Mouse (Mus musculus): ENCODE measurements at regions not wholly inside any gene's neighbourhood (a gene's known extent, or its start where the extent isn't known, plus 50 kb on each side); places are given as distances from the start of the nearest gene placed in this dataset.

DNA sequence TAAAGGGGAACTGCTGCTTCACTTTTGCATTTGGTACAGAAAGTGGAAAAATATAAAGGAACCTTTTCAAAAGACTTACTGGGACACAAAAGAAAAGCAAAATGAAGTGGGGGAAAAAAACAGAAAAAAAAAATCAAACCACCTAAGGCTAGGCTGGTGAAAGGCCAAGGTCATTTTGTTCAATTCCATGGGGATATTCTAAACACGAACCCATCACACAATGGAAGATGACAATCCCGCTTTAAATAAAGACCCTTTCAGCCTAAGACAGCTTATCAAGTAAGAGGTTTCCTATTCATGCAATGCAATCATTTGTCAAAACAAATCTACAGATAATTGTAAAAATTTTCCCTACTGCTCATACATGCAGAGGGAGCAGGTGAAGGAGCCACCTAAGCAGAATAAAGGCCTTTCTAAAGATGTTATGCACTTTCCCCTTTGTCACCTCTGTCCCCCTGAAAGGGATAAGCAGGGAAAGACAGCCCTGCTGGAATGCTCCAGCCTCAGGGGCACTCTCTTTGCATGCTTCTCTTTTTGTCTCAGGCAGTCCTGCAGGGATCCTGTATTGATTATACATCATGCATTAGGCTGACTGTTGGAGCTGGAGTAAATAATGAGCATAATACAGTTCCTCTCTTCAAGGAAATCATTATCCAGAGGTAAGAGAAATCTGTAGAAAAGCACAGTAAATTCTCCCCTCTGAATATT is 367.8 kb downstream of the 1190002N15Rik start:
- DNase-seq (ENCODE audit: low spot score) (no peak), ATAC-seq (ENCODE audit: insufficient number of reproducible peaks, low FRiP score, low TSS enrichment, low read depth) (no peak)
- Histone ChIP-seq H3K27ac (replicated peaks; ENCODE audit: low read depth, low read length) (no peak overlapping the region), H3K4me2 (ENCODE audit: low read depth, severe bottlenecking) (no peak overlapping the region), H3K4me1 (ENCODE audit: control insufficient read depth, insufficient read depth, low read length) (no peaks in the 10 kb centered on the region), H3K9me3 (ENCODE audit: control insufficient read depth, low read length) (no peaks in the 10 kb centered on the region), H3K4me3 (ENCODE audit: low read depth, low read length) (no peak overlapping the region), H3K36me3 (ENCODE audit: control insufficient read depth, insufficient read depth, low read length) (no peaks in the 10 kb centered on the region), H3K27me3 (ENCODE audit: control insufficient read depth, insufficient read depth, low read length) (no peaks in the 10 kb centered on the region), H3K9ac (ENCODE audit: low read length) (no peak overlapping the region)
- 85% methylated on average over 2 of the region's 2 CpGs for WGBS

- DNase-seq (ENCODE audit: low spot score): no peak
- WGBS: 79% methylated on average over 1 of the region's 1 CpGs
- H3K27me3 ChIP-seq (ENCODE audit: control insufficient read depth, insufficient read depth, low read length): no peaks in the 10 kb centered on the region
These were observed 374.2 kb downstream of the 1190002N15Rik start for GRCm38 (mm10) chr9:94163671-94164070.

DNA sequence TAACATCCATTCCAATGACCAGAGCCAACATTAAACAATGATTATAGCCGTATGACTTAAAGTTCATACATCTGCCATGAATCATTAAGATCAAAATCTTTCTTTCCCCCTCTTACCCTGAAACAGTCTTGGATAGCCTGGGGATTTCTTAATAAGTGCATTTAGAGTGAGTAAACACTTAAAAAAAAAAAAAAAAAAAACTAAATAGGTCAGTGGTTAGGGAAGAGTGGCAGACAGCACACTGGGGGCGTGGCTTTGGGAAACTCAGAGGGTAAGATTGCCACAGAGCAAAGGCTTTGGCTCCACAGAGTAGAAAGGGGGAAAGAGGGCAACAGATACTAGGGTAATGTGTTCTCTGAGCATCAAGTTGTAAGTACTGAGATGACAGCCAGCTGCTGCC is 382.3 kb downstream of the 1190002N15Rik start:
- no peaks in the 10 kb centered on the region for H3K36me3 ChIP-seq (ENCODE audit: control insufficient read depth, insufficient read depth, low read length)
- no peaks in the 10 kb centered on the region for H3K4me1 ChIP-seq (ENCODE audit: control insufficient read depth, insufficient read depth, low read length)
- ATAC-seq (ENCODE audit: insufficient number of reproducible peaks, low FRiP score, low TSS enrichment, low read depth): no peak
- no peak overlapping the region for H3K9ac ChIP-seq (ENCODE audit: low read length)
- WGBS: 72% methylated on average over 2 of the region's 2 CpGs
- H3K4me3 ChIP-seq (ENCODE audit: low read depth, low read length): no peak overlapping the region
- H3K9me3 ChIP-seq (ENCODE audit: control insufficient read depth, low read length): no peaks in the 10 kb centered on the region
- no peak for DNase-seq (ENCODE audit: low spot score)
- no peak overlapping the region for H3K27ac ChIP-seq (replicated peaks; ENCODE audit: low read depth, low read length)
- no peak overlapping the region for H3K4me2 ChIP-seq (ENCODE audit: low read depth, severe bottlenecking)
- no peaks in the 10 kb centered on the region for H3K27me3 ChIP-seq (ENCODE audit: control insufficient read depth, insufficient read depth, low read length)

More at GRCm38 (mm10) chr9:94163671-94164070, 374.2 kb downstream of the 1190002N15Rik start:
- ATAC-seq (ENCODE audit: insufficient number of reproducible peaks, low FRiP score, low TSS enrichment, low read depth): no peak
- Histone ChIP-seq H3K4me1 (ENCODE audit: control insufficient read depth, insufficient read depth, low read length) (no peaks in the 10 kb centered on the region), H3K27ac (replicated peaks; ENCODE audit: low read depth, low read length) (no peak overlapping the region), H3K4me3 (ENCODE audit: low read depth, low read length) (no peak overlapping the region), H3K4me2 (ENCODE audit: low read depth, severe bottlenecking) (no peak overlapping the region), H3K9me3 (ENCODE audit: control insufficient read depth, low read length) (no peaks in the 10 kb centered on the region), H3K36me3 (ENCODE audit: control insufficient read depth, insufficient read depth, low read length) (no peaks in the 10 kb centered on the region), H3K9ac (ENCODE audit: low read length) (no peak overlapping the region)

DNA sequence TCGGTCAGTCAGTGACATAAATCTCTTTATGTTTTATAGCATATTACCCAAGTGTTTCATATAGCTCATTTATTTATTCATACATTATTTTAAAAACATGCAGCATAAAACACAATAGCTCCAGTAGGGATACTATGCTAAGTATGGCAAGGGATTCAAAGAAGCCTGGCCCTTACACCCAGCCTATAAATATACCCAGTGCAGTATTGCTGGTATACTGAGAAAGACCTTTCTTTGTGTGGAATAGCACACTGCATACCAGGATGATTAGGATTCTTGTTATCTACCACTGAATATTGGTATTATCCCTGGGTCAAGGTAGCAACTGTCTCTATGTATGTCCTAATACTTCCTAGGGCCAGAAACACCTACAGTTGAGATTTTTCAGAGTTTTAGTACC is 389.4 kb downstream of the 1190002N15Rik start:
- H3K36me3 ChIP-seq (ENCODE audit: control insufficient read depth, insufficient read depth, low read length): no peaks in the 10 kb centered on the region
- H3K27ac ChIP-seq (replicated peaks; ENCODE audit: low read depth, low read length): no peak overlapping the region
- 76% methylated on average over 1 of the region's 1 CpGs for WGBS
- no peak overlapping the region for H3K4me2 ChIP-seq (ENCODE audit: low read depth, severe bottlenecking)
- H3K27me3 ChIP-seq (ENCODE audit: control insufficient read depth, insufficient read depth, low read length): no peaks in the 10 kb centered on the region
- H3K9ac ChIP-seq (ENCODE audit: low read length): no peak overlapping the region
- no peaks in the 10 kb centered on the region for H3K4me1 ChIP-seq (ENCODE audit: control insufficient read depth, insufficient read depth, low read length)
- no peak for ATAC-seq (ENCODE audit: insufficient number of reproducible peaks, low FRiP score, low TSS enrichment, low read depth)
- H3K9me3 ChIP-seq (ENCODE audit: control insufficient read depth, low read length): no peaks in the 10 kb centered on the region
- DNase-seq (ENCODE audit: low spot score): no peak
- H3K4me3 ChIP-seq (ENCODE audit: low read depth, low read length): no peak overlapping the region

DNA sequence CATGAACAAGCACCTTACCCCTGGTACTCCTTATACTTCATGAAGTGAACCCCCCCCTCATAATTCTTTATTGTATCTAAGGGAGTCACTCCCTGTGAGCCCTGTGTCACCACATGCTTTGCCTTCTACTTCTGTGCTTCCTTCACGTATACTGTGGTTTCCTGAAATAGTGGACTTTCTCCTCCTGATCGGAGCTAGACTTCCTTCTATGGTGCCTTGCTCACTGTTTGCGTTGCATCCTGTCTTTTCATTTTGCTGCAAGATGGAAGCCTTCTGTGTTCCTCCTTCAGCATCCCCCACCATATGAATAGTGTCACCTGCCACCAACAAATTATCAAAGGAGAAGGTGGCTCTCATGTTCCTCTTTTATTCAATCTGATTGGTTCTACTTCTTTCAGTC is 391.1 kb downstream of the 1190002N15Rik start:
- Histone ChIP-seq H3K36me3 (ENCODE audit: control insufficient read depth, insufficient read depth, low read length) (no peaks in the 10 kb centered on the region), H3K9me3 (ENCODE audit: control insufficient read depth, low read length) (no peaks in the 10 kb centered on the region), H3K27ac (replicated peaks; ENCODE audit: low read depth, low read length) (no peak overlapping the region), H3K4me1 (ENCODE audit: control insufficient read depth, insufficient read depth, low read length) (no peaks in the 10 kb centered on the region), H3K4me2 (ENCODE audit: low read depth, severe bottlenecking) (no peak overlapping the region), H3K9ac (ENCODE audit: low read length) (no peak overlapping the region), H3K27me3 (ENCODE audit: control insufficient read depth, insufficient read depth, low read length) (no peaks in the 10 kb centered on the region), H3K4me3 (ENCODE audit: low read depth, low read length) (no peak overlapping the region)
- DNase-seq (ENCODE audit: low spot score) (no peak), ATAC-seq (ENCODE audit: insufficient number of reproducible peaks, low FRiP score, low TSS enrichment, low read depth) (no peak)
- 91% methylated on average over 3 of the region's 3 CpGs for WGBS

- Histone ChIP-seq H3K27me3 (ENCODE audit: control insufficient read depth, insufficient read depth, low read length) (no peaks in the 10 kb centered on the region), H3K4me1 (ENCODE audit: control insufficient read depth, insufficient read depth, low read length) (no peaks in the 10 kb centered on the region), H3K4me3 (ENCODE audit: low read depth, low read length) (no peak overlapping the region), H3K4me2 (ENCODE audit: low read depth, severe bottlenecking) (no peak overlapping the region), H3K9me3 (ENCODE audit: control insufficient read depth, low read length) (no peaks in the 10 kb centered on the region), H3K27ac (replicated peaks; ENCODE audit: low read depth, low read length) (no peak overlapping the region), H3K36me3 (ENCODE audit: control insufficient read depth, insufficient read depth, low read length) (no peaks in the 10 kb centered on the region), H3K9ac (ENCODE audit: low read length) (no peak overlapping the region)
- DNase-seq (ENCODE audit: low spot score): no peak
- WGBS: 83% methylated on average over 1 of the region's 1 CpGs
- no peak for ATAC-seq (ENCODE audit: insufficient number of reproducible peaks, low FRiP score, low TSS enrichment, low read depth)
These were observed 401.4 kb downstream of the 1190002N15Rik start for GRCm38 (mm10) chr9:94136444-94136843.

- WGBS: 86% methylated on average over 2 of the region's 2 CpGs
- Histone ChIP-seq H3K27ac (replicated peaks; ENCODE audit: low read depth, low read length) (no peak overlapping the region), H3K27me3 (ENCODE audit: control insufficient read depth, insufficient read depth, low read length) (no peaks in the 10 kb centered on the region), H3K9ac (ENCODE audit: low read length) (no peak overlapping the region), H3K9me3 (ENCODE audit: control insufficient read depth, low read length) (no peaks in the 10 kb centered on the region), H3K4me2 (ENCODE audit: low read depth, severe bottlenecking) (no peak overlapping the region), H3K4me1 (ENCODE audit: control insufficient read depth, insufficient read depth, low read length) (no peaks in the 10 kb centered on the region), H3K4me3 (ENCODE audit: low read depth, low read length) (no peak overlapping the region), H3K36me3 (ENCODE audit: control insufficient read depth, insufficient read depth, low read length) (no peaks in the 10 kb centered on the region)
- DNase-seq (ENCODE audit: low spot score): no peak
- no peak for ATAC-seq (ENCODE audit: insufficient number of reproducible peaks, low FRiP score, low TSS enrichment, low read depth)
These were observed 404.2 kb downstream of the 1190002N15Rik start for GRCm38 (mm10) chr9:94133682-94134081.

DNA sequence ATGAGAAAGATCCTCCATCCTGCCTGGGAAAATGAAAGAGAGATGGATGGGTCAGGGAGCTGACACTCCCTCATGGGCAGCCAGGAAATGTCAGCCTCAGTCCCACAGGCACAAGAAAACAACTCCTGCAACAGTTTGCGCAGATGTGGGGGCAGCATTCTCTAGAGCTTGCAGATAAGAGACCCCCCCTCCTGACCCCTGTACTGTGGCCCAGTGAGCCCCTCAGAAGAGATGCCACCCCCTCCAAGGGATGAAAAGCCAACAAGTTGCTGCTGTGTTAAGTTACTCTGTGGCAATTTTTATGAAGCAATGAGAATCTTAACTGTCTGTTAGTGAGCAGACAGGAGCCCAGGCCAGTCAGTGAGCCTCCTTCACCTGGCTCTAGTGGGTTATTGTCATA is 406.5 kb downstream of the 1190002N15Rik start:
- no peak for ATAC-seq (ENCODE audit: insufficient number of reproducible peaks, low FRiP score, low TSS enrichment, low read depth)

DNA sequence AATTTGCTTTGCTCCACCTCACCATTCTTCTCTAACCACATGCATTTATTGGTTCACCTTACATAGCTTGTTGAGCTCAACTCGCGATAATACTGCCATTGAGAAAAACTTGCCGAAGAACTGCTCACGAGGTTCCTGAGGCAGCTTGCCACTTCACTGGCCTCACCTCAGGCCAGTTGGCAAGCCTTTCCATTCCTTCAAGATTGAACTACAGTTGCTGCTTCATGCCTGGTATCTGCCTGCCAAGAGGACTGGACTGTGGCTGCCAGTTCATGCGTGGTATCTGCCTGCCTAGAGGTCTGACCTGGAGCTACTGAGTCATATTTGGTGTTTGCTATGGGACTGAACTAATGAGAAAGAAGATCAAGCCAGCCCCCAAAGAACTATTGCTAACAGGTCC is 420.9 kb downstream of the 1190002N15Rik start:
- Histone ChIP-seq H3K27ac (replicated peaks; ENCODE audit: low read depth, low read length) (no peak overlapping the region), H3K36me3 (ENCODE audit: control insufficient read depth, insufficient read depth, low read length) (no peaks in the 10 kb centered on the region), H3K4me2 (ENCODE audit: low read depth, severe bottlenecking) (no peak overlapping the region), H3K9ac (ENCODE audit: low read length) (no peak overlapping the region), H3K9me3 (ENCODE audit: control insufficient read depth, low read length) (no peaks in the 10 kb centered on the region), H3K4me3 (ENCODE audit: low read depth, low read length) (no peak overlapping the region), H3K4me1 (ENCODE audit: control insufficient read depth, insufficient read depth, low read length) (no peaks in the 10 kb centered on the region), H3K27me3 (ENCODE audit: control insufficient read depth, insufficient read depth, low read length) (no peaks in the 10 kb centered on the region)
- ATAC-seq (ENCODE audit: insufficient number of reproducible peaks, low FRiP score, low TSS enrichment, low read depth) (no peak), DNase-seq (ENCODE audit: low spot score) (no peak)
- 91% methylated on average over 5 of the region's 5 CpGs for WGBS

More for the DNA sequence above, 406.5 kb downstream of the 1190002N15Rik start:
- Histone ChIP-seq H3K36me3 (ENCODE audit: control insufficient read depth, insufficient read depth, low read length) (no peaks in the 10 kb centered on the region), H3K4me1 (ENCODE audit: control insufficient read depth, insufficient read depth, low read length) (no peaks in the 10 kb centered on the region), H3K4me2 (ENCODE audit: low read depth, severe bottlenecking) (no peak overlapping the region), H3K27ac (replicated peaks; ENCODE audit: low read depth, low read length) (no peak overlapping the region), H3K27me3 (ENCODE audit: control insufficient read depth, insufficient read depth, low read length) (no peaks in the 10 kb centered on the region), H3K4me3 (ENCODE audit: low read depth, low read length) (no peak overlapping the region), H3K9ac (ENCODE audit: low read length) (no peak overlapping the region), H3K9me3 (ENCODE audit: control insufficient read depth, low read length) (no peaks in the 10 kb centered on the region)
- 88% methylated on average over 1 of the region's 1 CpGs for WGBS
- no peak for DNase-seq (ENCODE audit: low spot score)
